Mouse (Mus musculus): ENCODE data around the gene Dbil5.
"Not testable (repeated sequence)": the region's sequence is repeated elsewhere in the genome, so short reads cannot be mapped to it uniquely, and the experiment has no call there.

Gene Dbil5

DNA sequence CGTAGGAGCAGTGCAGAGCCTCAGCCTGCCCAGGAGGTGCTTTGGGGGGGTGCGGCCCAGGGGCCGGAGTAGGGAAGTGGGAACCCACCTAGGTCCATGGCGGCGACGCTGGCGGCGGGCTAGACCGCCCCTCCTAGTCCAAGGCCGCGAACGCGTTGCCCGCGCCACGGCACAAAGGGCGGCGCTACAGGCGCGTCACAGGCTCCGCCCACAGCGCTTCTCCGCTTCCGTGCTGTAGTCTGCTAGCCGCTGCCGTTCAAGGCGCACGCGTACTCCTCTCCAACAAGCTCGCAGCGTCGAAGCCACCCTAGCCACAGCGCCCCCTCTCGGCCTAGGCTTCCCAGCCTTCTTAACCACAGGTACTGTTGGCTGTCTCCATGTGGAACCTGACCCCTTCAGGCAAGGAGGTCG lies at the start of gene Dbil5, which contains the start of gene Gemin4:
TSS of gene Dbil5 (plus strand) at position 219 of the 411 bp plus-strand sequence.
TSS of gene Gemin4 (minus strand) at position 275 of the 411 bp plus-strand sequence.
- DNase-seq (ENCODE audit: low spot score in 2 of 2): peak; percentile 93 to 97

DNA sequence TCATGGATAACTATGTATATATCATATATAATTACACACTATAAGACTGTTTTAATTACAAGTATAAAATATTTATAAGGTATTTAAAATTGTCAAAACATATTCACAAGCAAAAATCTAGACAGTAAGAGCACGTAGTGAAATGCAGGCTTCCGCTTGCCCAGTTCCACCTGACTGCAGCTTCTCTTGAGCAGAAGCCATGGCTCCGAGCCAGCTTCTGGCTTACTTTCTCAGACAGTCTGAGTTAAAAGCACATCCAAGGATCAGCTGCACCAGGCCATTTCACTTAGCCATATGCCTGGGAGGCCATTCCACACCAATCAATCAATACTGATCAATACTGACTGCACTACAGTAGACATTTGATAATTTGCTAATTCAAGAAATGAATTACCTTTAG lies 48.4 kb upstream of the Dbil5 start:
- no peak for DNase-seq (ENCODE audit: low spot score in 2 of 2)

DNA sequence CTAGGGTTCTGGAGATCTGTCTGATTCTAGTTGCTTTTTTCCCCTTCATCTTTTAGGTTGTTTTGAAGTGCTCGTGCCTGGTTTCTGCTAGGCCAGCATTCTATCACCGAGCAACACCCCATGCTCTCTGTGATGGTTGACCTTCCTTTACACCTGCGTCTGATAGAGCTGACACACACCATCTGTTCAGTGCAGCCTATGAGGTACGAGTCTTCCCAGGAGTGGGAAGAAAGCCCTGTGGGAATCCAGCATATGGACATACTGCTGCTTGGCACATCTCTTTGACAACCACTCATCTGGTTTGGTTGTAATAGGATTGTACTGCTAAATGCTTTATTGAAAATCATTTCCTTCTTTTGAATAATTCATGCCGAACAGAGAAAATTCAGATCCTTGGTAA lies 47.2 kb upstream of the Dbil5 start:
- no peak for DNase-seq (ENCODE audit: low spot score in 2 of 2)

- DNase-seq (ENCODE audit: low spot score in 2 of 2): peak in 1 of 2 experiments; percentile 23
Measured at GRCm38 (mm10) chr11:76178726-76179494, 38.5 kb upstream of the Dbil5 start.

- peak; percentile 82 to 86 for DNase-seq (ENCODE audit: low spot score in 2 of 2)
Measured at GRCm38 (mm10) chr11:76179495-76180145, 37.8 kb upstream of the Dbil5 start, which contains the start of the genes Vps53 and Fam57a. TSS of gene Vps53 (minus strand) at chr11:76179647. TSS of gene Fam57a (plus strand) at chr11:76179671.

GRCm38 (mm10) chr11:76180146-76180540 lies 37.3 kb upstream of the Dbil5 start:
- DNase-seq (ENCODE audit: low spot score in 2 of 2): no peak

DNA sequence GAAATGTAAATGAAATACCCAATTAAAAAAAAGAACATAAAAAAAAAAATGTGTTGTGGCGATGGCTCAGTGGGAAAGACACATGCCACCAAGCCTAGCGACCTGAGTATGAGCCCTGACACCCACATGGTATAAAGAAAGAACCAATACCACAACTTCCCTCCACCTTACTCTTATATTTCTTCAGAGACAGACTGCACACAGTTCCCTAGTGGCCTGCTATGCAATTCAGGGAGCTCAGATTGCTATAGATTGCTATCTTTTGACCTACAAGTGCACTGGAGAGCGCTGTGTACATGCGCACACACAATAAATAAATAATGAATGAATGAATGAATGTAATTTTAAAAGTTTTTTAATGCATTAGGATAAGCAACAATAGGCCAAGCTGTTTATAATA lies 33.7 kb upstream of the Dbil5 start:
- DNase-seq (ENCODE audit: low spot score in 2 of 2): no peak

- no peak for DNase-seq (ENCODE audit: low spot score in 2 of 2)
Measured at GRCm38 (mm10) chr11:76186908-76187307, 30.5 kb upstream of the Dbil5 start.

DNA sequence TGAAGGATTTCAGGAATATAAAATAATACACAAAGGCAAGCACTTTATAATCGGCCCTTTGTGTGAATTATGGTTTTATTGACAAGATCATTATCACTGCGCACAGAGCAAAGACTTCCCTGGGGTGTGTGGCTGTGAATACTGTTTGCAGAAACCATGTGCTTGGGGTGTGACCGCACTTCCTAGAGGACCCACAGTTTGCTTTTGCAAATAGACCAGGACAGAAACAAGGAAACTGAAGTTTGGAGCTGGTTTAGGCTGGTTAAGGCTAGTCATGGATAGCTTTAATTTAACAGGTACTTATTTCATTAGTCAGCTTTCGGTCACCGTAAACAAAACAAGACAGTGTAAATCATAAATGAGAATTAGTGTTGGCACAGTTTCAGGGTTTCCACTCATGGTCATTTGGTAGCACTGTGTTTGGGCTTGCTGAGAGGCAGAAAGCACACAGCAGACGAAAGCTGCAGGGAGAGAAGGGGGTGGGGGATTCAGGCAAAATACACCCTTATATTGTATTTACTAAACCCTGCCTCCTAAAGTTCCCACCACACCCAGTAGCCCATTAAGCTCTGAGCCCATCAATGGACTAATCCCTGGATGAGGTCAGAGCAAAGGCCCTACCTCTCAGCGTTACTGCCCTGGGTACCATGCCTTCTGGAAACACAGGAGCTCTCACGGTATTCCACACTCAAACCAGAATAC lies 21.0 kb upstream of the Dbil5 start:
- no peak for DNase-seq (ENCODE audit: low spot score in 2 of 2)

- no peak for DNase-seq (ENCODE audit: low spot score in 2 of 2)
Measured at GRCm38 (mm10) chr11:76196977-76197469, 20.4 kb upstream of the Dbil5 start.

DNA sequence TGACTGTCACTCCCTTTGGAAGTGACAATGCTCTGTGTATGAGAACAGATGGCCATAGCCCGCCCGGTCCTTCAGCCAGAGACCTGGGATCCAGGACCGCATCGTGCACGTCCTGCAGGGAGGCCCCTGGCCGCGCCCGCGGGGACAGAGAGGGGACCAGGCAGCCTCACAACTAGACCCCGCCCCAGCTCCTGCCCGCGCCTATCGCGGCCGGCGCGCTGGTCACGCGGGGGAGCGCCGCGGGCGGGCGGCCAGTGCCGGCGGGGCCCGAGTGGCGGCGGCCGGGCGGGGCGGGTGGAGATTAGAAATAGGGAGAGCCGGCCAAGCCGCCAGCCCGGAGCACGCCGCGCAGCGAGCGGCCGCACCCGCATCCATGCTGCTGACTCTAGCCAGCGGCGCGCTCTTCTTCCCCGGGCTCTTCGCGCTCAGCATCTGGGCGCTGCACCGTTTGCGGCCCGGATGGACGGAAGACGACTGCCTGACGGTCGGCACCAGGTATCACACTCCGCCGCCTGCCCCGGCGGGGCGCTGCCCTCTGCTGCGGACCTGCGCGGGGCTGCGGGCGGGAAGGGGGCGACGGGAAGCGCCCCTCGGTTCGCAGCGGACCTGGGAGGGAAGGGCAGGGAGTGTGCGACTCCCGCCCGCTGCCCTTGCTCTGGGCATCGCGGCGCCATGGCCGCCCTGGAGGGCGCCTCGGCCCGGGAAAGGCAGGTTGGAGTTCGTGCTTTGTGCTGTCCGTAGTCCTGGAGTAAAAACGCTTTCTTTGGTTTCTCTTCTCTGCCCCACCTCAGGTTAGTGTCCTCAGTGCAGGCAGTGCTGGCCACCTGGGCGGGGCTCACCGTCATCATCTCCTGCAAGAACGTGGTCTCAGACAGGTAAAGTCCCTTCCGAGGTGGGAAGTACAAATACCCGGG lies 15.4 kb upstream of the Dbil5 start:
- peak; percentile 84 to 86 for DNase-seq (ENCODE audit: low spot score in 2 of 2)

- DNase-seq (ENCODE audit: low spot score in 2 of 2): no peak
Measured at GRCm38 (mm10) chr11:76206793-76207192, 10.6 kb upstream of the Dbil5 start.

DNA sequence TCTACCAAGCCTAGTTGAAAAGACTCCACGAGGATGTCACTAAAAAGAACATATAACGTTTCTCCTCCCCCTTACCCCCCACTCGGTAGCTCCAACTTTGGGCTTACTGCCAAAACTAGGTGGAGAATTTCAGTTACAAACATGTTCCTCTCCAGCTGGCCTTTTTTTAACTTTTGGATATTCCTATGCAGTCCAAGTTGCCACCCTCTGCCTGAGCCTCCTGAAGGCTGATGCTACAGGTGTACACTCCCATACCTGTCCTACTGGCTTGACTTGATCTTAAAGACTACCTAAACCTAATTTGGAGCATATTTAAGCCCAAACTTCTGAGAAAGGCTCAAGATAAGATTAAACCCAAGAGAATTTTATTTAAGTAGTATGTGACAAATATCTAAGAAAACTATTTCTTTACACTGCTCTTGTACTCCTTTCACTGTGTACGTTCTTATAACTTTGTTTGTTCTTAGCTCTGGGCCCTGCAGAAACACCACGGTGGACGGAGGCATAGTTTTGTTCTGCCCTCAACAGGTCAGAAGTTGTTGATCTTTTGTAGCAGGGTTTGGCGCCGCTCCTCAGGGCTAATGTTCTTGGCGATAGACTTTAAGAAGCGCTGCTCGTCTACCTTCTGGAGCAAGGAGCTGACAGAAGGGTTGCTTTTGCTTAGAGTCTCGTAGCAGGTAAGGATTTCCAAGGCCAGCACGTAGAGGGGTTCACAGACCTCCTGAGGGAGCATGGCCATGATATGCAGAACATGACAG lies 7.0 kb upstream of the Dbil5 start:
- no peak for DNase-seq (ENCODE audit: low spot score in 2 of 2)

DNA sequence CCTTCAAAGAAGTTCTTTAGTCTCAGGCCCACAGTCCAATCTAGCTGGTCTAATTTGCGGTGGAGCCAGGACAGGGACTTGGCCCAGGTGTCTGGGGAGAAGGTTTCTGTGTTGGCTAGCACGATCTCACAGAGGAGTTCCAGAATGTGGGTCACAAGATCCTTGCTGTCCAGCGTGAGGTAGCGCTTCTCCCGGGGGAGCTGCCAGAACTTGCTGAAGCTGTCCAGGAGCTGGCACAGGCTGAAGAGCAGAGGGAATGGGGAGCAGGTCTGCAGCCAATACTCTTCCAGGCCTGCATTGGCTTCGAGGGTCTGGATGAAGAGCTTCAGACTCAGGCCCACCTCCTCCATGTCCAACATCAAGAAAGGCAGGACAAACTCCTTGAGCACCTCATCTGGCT lies 5.8 kb upstream of the Dbil5 start:
- not testable (repeated sequence) for DNase-seq (ENCODE audit: low spot score in 2 of 2)

DNA sequence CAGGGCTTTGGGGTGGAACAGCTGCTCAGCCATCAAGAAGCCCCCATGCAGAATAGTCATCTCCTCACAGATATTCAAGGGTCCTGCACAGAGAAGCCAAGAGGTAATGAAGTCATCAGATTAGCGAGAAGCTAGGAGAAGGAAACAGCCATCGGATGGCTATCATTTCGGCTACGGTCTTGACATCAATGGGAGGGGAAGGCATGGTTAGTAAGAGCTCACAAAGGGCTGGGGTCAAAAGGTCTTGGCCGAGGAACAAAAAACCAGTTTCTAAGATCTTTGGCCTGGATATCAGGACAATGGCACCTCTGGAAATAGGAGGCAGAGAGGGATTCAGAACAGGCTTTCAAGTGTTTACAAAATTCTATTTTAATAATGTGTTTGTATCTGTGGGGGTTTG lies 3.6 kb upstream of the Dbil5 start:
- DNase-seq (ENCODE audit: low spot score in 2 of 2): no peak

- DNase-seq (ENCODE audit: low spot score in 2 of 2): no peak
Measured at GRCm38 (mm10) chr11:76215011-76215410, 2.4 kb upstream of the Dbil5 start.

- DNase-seq (ENCODE audit: low spot score in 2 of 2): no peak
Measured at GRCm38 (mm10) chr11:76216049-76216540, 1.3 kb upstream of the Dbil5 start.

- DNase-seq (ENCODE audit: low spot score in 2 of 2): no peak
Measured at GRCm38 (mm10) chr11:76216681-76217389, 573 bp upstream of the Dbil5 start.

- no peak for DNase-seq (ENCODE audit: low spot score in 2 of 2)
Measured at GRCm38 (mm10) chr11:76224631-76225030, 7.2 kb downstream of the Dbil5 start.

- DNase-seq (ENCODE audit: low spot score in 2 of 2): no peak
Measured at GRCm38 (mm10) chr11:76225051-76225450, 7.6 kb downstream of the Dbil5 start.

All from urinary bladder, postnatal 4 days (tissue).